Mouse (Mus musculus) midbrain, embryonic 12.5 days (tissue): ENCODE measurements around the gene Sfxn5. TPM values are rescaled to one million over a fixed set of nuclear protein-coding genes. Genes with fewer than 3 reads are reported as not detected.

ENCODE experiments used
- ATAC-seq: fragments of 200-750 bp; cut with Nextera tagmentation; 2 replicates; pipeline ENCODE4 v1.8.0; 2017; ENCODE audit warnings: low read depth, moderate TSS enrichment, moderate library complexity; ENCODE audit not compliant: low FRiP score
- H3K27ac ChIP-seq: fragments of 300-500 bp; sonication (generic); replicated peaks from 2 replicates; pipeline ENCODE4 v1.5.1; 2016; ENCODE audit warnings: mild to moderate bottlenecking
- H3K27me3 ChIP-seq: fragments of 300-500 bp; sonication (generic); 2 replicates; pipeline ENCODE4 v1.6.1; 2016; ENCODE audit warnings: mild to moderate bottlenecking
- H3K36me3 ChIP-seq: fragments of 300-500 bp; sonication (generic); 2 replicates; pipeline ENCODE4 v1.6.1; 2016
- H3K4me1 ChIP-seq: fragments of 300-500 bp; sonication (generic); 2 replicates; pipeline ENCODE4 v1.6.1; 2016
- H3K4me2 ChIP-seq: fragments of 300-500 bp; sonication (generic); replicated peaks from 2 replicates; pipeline ENCODE4 v1.6.1; 2016; ENCODE audit warnings: mild to moderate bottlenecking, moderate library complexity
- H3K4me3 ChIP-seq: fragments of 300-500 bp; sonication (generic); 2 replicates; pipeline ENCODE4 v1.5.1; 2016; ENCODE audit warnings: mild to moderate bottlenecking
- H3K9ac ChIP-seq: fragments of 300-500 bp; sonication (generic); replicated peaks from 2 replicates; pipeline ENCODE4 v1.6.1; 2016; ENCODE audit warnings: mild to moderate bottlenecking, moderate library complexity
- H3K9me3 ChIP-seq: fragments of 300-500 bp; sonication (generic); 2 replicates; pipeline ENCODE4 v1.6.1; 2016; ENCODE audit warnings: mild to moderate bottlenecking
- WGBS: fragments of 180-500 bp; shearing (Covaris S2); methylation state at CpG from one replicate; pipeline ENCODE4 v1.1.7; 2016; 5-methylcytosine and 5-hydroxymethylcytosine counted together
- polyA plus RNA-seq: library from polyadenylated mRNA; unstranded; fragments of >200 nt; fragmentation: Nextera tagmentation; extraction: Ambion mirVana; gene quantifications from 2 replicates; pipeline ENCODE4 v1.2.1, GENCODE M21; 2016

The Sfxn5 gene
- polyA plus RNA-seq, 1 experiment from 2014 or later: 8.2 TPM

DNA sequence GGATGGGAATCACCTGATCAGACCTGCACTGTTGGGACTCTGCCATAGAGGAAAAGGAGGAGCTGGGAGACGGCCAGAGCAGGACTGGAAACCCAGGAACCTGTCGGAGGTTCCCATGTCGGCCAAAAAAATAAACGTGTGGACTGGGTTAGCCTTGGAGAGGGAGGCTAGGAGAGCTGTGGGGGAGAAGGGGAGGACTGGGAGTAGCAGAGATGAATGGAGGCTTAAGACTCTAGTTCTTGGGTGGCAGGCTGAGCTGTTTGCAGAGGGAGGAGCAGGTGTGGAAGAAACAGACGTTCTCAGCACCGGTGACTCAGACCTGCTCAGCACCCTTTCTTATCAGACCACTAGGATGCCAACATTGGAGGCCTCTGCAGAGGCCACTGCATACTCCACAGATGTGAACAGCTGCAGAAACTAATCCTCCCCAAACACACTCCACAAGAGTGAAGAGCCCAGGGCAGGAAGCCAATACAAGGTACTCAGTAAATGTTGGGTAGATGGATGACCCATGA is 1.9 kb downstream of the Sfxn5 start:
- Histone ChIP-seq H3K4me1 (peaks cover 11% of the 10 kb centered on the region), H3K9ac (no peak overlapping the region), H3K9me3 (no peaks in the 10 kb centered on the region), H3K4me2 (0 out of 2 replicates have a peak overlapping the region, but pooled peaks have one; percentile 96), H3K4me3 (no peak overlapping the region), H3K36me3 (no peaks in the 10 kb centered on the region), H3K27ac (no peak overlapping the region), H3K27me3 (peaks cover 14% of the 10 kb centered on the region)
- 54% methylated on average over 6 of the region's 6 CpGs for WGBS
- no peak for ATAC-seq

DNA sequence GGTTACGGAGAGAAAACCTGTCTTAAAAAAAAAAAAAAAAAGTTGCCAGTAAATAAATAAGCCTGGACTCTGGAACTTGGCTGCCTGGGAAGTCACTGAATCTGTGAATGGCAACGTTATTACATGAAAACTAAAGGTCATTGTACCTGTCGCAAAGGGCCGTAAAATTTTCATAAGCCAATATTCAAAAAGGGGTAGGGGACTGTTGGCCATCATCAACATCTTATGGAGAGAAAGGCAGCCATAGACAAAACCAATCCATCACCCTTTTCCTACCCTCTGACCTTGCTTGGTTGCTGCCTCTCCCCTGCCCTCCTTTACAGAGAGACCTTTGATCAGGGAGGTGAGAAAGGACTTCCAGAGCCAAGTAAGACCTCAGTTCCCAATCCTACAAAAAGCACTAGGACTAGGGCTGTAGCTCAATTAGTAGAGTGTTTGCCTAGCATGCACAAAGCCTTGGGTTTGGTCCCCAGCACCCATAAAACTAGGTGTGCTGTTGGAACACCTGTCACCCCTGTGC is 3.5 kb downstream of the Sfxn5 start:
- H3K27ac ChIP-seq: no peak overlapping the region
- no peaks in the 10 kb centered on the region for H3K36me3 ChIP-seq
- H3K27me3 ChIP-seq: peaks cover 14% of the 10 kb centered on the region
- H3K4me1 ChIP-seq: peaks cover 15% of the 10 kb centered on the region
- H3K4me3 ChIP-seq: no peak overlapping the region
- WGBS: 93% methylated on average over 4 of the region's 4 CpGs
- H3K9me3 ChIP-seq: no peaks in the 10 kb centered on the region
- H3K9ac ChIP-seq: no peak overlapping the region
- no peak for ATAC-seq
- no peak overlapping the region for H3K4me2 ChIP-seq

DNA sequence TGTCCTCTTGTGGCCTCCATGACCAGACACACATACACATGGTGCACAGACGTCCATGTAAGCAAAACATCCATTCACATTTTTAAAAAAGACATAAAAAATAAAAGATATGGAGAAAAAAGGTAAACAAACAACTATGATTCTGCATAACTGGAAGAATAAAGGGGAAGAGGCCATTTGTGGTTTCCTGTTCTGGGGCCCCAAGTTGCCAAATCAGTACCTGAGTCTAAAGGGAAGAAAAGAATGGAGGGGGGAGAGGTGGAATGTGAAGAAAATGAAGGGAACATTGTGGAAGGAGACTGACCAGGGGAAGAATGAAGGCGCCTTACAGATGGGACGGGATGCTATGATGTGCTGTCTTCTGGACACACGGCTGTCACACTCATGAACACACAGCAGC is 6.7 kb downstream of the Sfxn5 start:
- H3K4me2 ChIP-seq: no peak overlapping the region
- no peak for ATAC-seq
- H3K4me3 ChIP-seq: no peak overlapping the region
- H3K4me1 ChIP-seq: peaks cover 6% of the 10 kb centered on the region
- H3K9me3 ChIP-seq: no peaks in the 10 kb centered on the region
- H3K36me3 ChIP-seq: no peaks in the 10 kb centered on the region
- no peak overlapping the region for H3K9ac ChIP-seq
- H3K27me3 ChIP-seq: peaks cover 10% of the 10 kb centered on the region
- 79% methylated on average over 4 of the region's 4 CpGs for WGBS
- no peak overlapping the region for H3K27ac ChIP-seq

DNA sequence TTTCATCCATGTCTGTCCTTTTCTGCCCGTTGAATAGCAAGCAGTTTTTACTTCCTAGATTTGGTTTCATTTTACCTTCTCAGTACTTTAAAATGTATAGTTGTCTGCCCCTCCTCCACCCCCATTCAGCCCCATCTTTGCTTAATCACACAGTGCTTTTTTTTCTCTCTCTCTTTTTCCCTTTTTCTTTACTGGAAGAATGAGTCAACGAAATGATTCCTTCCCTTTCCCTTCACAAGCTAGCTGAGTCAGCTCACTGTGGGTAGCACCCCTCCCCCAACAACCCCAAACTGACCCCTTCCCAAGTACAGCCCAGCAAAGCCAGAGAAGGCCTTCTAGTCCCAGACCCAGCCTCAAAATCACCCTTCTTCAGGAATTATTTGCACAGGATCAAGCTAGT is 8.1 kb downstream of the Sfxn5 start:
- Histone ChIP-seq H3K4me1 (peaks cover 13% of the 10 kb centered on the region), H3K9me3 (no peaks in the 10 kb centered on the region), H3K27ac (no peak overlapping the region), H3K36me3 (no peaks in the 10 kb centered on the region), H3K4me3 (no peak overlapping the region), H3K4me2 (no peak overlapping the region), H3K9ac (no peak overlapping the region), H3K27me3 (no peaks in the 10 kb centered on the region)
- no peak for ATAC-seq
- WGBS: 55% methylated on average over 2 of the region's 2 CpGs

DNA sequence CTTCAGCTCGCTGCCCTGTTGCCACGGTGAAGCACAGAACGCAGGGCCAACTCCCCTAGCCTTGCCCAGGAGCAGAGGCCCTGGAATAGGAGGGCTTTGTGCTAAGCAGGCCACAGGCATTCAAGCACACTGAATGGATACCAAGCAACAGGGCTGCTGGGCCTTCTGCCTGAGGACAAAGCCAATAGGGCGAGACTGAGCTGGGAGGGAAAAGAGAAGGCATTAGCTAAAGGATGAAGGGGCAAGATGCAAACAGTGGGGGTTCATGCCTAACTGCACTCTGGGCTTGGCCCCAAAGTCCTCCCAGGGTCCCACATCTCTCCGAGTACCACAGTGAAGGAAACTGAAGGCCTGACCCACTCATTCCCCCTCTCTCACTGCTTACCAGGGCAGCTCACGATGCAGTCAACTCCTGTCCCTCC is 12.8 kb downstream of the Sfxn5 start:
- H3K27me3 ChIP-seq: no peaks in the 10 kb centered on the region
- no peak overlapping the region for H3K4me2 ChIP-seq
- 28% methylated on average over 6 of the region's 6 CpGs for WGBS
- H3K4me3 ChIP-seq: no peak overlapping the region
- H3K27ac ChIP-seq: peak overlapping the region; percentile 52
- ATAC-seq: peak; percentile 70
- H3K4me1 ChIP-seq: peaks cover 13% of the 10 kb centered on the region
- H3K9me3 ChIP-seq: no peaks in the 10 kb centered on the region
- no peak overlapping the region for H3K9ac ChIP-seq
- no peaks in the 10 kb centered on the region for H3K36me3 ChIP-seq

DNA sequence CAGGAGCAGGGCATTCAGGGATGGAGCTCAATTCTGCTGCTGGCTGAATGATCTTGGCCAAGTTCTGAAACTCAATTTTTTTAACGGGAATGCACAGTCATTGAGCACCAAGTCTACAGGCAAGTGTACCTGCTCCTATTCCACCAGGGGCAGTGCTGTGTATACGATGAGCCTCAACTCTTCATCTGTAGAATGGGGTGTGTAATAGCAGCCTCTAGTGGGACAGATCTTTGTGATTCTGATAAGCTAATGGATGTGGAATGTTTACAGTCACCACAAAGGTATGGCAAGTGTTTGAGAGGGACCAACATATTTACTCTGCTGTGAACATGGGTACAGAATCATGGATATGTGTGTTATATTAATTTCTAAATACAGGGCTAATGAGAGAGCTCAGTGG is 17.0 kb downstream of the Sfxn5 start:
- Histone ChIP-seq H3K9ac (no peak overlapping the region), H3K27me3 (no peaks in the 10 kb centered on the region), H3K4me1 (peaks cover 19% of the 10 kb centered on the region; the same call in 1 of the 2 replicates), H3K4me2 (no peak overlapping the region), H3K36me3 (no peaks in the 10 kb centered on the region), H3K27ac (no peak overlapping the region), H3K4me3 (no peak overlapping the region), H3K9me3 (no peaks in the 10 kb centered on the region)
- ATAC-seq: no peak
- WGBS: 95% methylated on average over 2 of the region's 2 CpGs

DNA sequence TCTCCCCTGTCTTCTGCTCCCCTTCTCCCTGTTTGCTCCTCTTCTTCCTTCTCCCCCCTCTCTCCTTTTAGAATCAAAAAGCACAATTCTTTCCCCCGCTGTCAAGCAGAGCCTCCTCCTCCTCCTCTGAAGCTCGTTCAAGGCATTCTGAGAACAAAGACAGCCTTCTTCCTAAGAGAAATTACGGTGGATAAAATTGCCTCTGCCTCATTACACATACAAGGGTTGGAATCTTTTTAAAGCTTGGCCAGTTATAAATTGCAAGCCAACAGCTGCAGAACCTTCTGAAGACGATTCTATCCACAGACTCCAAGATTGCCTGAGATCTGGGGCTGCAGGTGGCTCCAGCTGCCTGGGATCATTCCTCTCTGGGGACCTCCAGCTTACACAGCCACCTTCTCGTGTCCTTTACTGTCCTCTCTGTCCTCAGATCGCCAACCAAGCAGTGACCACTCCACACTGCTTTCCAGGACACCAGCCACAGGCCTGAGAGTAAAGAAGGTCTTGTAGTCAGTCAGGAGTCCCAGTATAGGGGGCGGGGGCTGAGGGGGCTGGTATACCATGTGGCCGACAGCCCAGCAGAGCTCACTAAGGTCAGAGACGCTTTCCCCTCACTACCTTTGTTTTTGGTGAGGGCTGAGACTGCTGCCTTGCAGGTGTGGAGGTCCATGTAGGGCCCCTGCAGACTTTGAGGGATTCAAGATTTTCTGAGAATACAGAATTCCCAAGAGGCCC is 19.0 kb downstream of the Sfxn5 start:
- Histone ChIP-seq H3K36me3 (no peaks in the 10 kb centered on the region), H3K4me1 (peaks cover 10% of the 10 kb centered on the region; the same call in 1 of the 2 replicates), H3K9ac (no peak overlapping the region), H3K4me2 (no peak overlapping the region), H3K4me3 (no peak overlapping the region), H3K9me3 (no peaks in the 10 kb centered on the region), H3K27me3 (no peaks in the 10 kb centered on the region), H3K27ac (peak overlapping the region; percentile 16; the same call in 1 of the 2 replicates)
- no peak for ATAC-seq
- 53% methylated on average over 9 of the region's 9 CpGs for WGBS

DNA sequence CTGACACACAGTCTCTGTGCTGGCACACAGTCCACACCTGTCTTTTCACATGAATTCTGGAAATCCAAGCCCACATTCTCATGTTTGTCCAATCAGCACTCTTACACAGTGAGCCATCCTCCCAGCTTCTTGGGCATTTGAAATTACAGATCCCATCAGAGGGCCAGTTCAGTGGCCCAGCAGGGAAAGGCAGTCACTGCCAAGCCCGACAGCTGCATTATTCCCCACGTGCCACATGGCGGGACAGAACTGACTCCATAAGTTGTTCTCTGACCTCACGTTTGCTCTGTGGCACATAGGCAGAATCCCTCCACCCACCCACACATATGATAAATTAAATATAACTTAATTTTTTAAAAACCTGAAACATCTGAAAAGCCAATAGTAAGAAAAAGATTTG is 25.3 kb downstream of the Sfxn5 start:
- H3K9ac ChIP-seq: no peak overlapping the region
- no peak for ATAC-seq
- no peaks in the 10 kb centered on the region for H3K27me3 ChIP-seq
- peaks cover 4% of the 10 kb centered on the region; the same call in 1 of the 2 replicates for H3K4me1 ChIP-seq
- no peak overlapping the region for H3K27ac ChIP-seq
- no peak overlapping the region for H3K4me2 ChIP-seq
- no peaks in the 10 kb centered on the region for H3K36me3 ChIP-seq
- WGBS: 95% methylated on average over 4 of the region's 4 CpGs
- no peaks in the 10 kb centered on the region for H3K9me3 ChIP-seq
- H3K4me3 ChIP-seq: no peak overlapping the region

DNA sequence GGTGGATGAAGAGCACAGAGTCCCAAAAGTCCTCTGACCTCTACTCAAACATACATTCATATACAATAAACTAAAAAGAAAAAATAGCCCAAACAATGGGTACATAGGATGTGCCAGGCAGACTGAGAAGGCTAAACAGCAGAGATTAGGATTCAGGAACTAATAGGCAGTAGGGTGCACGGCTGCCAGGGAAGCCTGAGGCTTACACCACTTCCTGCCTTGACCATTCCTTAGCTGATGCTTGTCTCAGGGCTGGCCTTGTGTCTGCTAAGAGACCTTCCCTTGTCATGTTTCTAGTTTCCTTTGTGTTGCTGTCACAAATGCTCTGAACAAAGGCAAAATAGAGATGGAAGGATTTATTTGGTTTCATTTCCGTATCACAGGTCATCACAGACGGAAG is 26.8 kb downstream of the Sfxn5 start:
- WGBS: 89% methylated on average over 3 of the region's 3 CpGs
- Histone ChIP-seq H3K27ac (no peak overlapping the region), H3K4me3 (no peak overlapping the region), H3K4me2 (no peak overlapping the region), H3K9me3 (no peaks in the 10 kb centered on the region), H3K27me3 (no peaks in the 10 kb centered on the region), H3K4me1 (peaks cover 12% of the 10 kb centered on the region), H3K9ac (no peak overlapping the region), H3K36me3 (no peaks in the 10 kb centered on the region)
- ATAC-seq: no peak

DNA sequence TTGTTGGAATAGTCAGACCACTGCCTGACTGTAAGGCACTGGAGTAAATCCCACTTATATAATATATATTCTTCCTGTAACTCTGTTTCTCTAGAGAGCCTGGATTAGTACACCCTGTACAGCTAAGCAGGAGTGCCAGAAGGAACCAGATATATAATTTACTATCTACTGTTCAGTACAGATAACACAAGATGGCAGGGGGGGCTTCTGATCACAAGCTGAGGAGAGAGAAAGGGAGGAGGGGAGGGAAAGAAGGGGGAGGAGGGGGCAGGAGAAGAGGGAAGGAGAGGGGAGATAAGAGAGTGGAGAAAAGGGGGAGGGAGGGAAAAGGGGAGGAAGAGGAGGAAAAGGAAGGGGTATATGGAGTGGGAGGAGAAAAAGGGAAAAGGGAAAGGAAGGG is 27.4 kb downstream of the Sfxn5 start:
- H3K27me3 ChIP-seq: no peaks in the 10 kb centered on the region
- no peak overlapping the region for H3K27ac ChIP-seq
- no peak overlapping the region for H3K4me2 ChIP-seq
- no peaks in the 10 kb centered on the region for H3K9me3 ChIP-seq
- no peaks in the 10 kb centered on the region for H3K36me3 ChIP-seq
- no peak for ATAC-seq
- peaks cover 12% of the 10 kb centered on the region for H3K4me1 ChIP-seq
- no peak overlapping the region for H3K9ac ChIP-seq
- H3K4me3 ChIP-seq: no peak overlapping the region

DNA sequence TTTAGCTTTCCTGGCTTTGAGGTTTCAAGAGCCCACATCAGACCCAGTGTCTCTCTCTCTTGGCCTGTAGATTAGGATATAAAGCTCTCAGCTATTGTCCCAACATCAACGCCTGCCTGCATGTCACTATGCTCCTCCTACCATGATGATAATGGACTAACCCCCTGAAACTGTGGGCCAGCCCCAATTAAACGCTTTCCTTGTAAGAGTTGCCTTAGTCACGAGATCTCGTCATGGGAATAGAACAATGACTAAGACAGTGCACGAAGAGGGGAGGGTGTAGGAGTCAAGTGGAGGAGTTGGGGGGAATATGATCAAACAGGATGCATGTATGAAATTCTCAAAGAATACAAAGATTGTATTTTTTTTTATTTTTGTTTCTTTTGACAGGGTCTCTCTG is 28.3 kb downstream of the Sfxn5 start:
- Histone ChIP-seq H3K9me3 (no peaks in the 10 kb centered on the region), H3K4me2 (no peak overlapping the region), H3K36me3 (no peaks in the 10 kb centered on the region), H3K4me3 (no peak overlapping the region), H3K9ac (no peak overlapping the region), H3K27me3 (no peaks in the 10 kb centered on the region), H3K27ac (no peak overlapping the region), H3K4me1 (peaks cover 12% of the 10 kb centered on the region)
- 69% methylated on average over 5 of the region's 5 CpGs for WGBS
- ATAC-seq: no peak

DNA sequence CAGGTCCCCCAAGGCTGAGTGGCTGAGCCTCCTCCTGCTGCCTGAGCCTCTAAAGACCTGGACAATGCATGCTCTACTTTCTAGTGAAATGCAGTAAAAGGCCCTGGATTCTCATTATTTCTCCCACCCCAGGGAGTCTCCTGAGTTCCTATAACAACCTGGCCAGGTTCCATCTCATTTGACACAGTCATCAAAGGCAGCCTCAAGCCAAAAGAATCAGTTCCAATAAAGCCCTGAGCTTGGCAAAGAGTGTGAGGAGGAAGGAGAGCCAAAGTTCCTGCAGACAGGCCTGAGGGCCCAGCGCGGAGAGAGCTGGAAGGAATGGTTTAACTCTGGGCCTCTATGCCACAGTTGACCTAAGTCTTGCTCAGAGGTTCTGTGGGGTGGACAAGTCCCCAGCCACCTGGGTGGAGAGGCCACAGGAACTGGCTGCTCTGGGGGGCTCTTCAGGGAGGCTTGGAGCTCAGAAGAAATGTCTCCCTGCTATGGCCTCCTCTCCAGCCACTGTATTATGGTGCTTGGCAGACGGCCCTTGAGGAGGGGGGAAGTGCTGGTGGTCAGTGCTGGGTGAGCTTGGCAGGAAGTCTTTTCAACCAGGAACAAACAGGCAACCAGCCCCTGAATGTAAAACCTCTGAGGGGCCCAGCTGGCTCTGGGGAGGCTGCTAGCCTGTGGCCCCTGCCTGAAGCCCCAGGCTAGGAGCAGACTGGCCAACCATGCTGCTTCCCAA is 30.7 kb downstream of the Sfxn5 start:
- Histone ChIP-seq H3K4me2 (no peak overlapping the region), H3K27me3 (no peaks in the 10 kb centered on the region), H3K27ac (0 out of 2 replicates have a peak overlapping the region, but pooled peaks have one; percentile 17), H3K4me3 (no peak overlapping the region), H3K9me3 (no peaks in the 10 kb centered on the region), H3K9ac (no peak overlapping the region), H3K36me3 (no peaks in the 10 kb centered on the region), H3K4me1 (peaks cover 12% of the 10 kb centered on the region)
- ATAC-seq: no peak
- 56% methylated on average over 3 of the region's 3 CpGs for WGBS
